Comparison of ENCODE assay signal across 11 mouse cellular contexts in the genomic region with DNA sequence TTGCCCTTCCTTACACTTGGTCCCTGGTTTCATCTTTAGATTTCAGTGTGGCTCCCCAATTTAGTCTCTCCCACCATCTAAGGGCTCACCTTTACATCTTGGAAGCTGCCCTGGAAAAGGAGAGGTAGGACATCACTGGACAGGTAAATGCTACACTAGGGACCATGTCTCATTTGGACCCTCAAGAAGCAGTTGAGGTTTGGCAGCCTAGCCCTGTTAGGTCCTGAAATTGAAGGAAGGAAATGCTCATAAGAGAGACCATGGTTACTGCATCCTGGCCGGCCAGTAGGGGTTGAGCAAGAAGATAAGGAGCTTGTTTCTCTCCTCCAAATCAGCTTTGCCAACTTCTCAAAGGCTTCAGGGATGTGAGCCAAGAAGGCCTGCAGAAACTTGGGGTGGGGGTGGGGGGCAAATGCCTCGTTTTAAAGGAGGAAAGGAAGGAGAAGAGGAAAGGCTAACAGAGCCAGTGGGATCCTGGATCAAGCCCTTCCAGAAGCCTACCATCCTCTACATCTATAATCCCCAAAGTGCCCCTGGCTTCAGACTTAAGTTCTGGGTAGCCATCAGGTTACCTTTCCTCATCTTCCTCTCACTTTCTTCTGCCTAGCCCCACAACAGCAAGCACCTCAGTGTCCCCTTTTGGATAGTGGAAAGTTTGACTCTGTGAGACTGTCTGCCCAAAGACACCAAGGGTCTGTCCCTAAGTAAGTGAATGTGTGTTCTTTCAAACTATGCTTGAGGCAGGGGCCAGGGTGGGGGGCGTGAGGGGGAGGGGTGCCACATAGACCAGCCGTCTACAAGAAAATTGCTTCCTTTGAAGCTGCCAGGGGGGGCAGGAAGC. TPM values are rescaled to one million over a fixed set of nuclear protein-coding genes. Genes with fewer than 3 reads are reported as not detected.
DNase-seq lines count a peak whose midpoint lies in the region; ATAC-seq and TF ChIP-seq lines count a peak whose summit lies in the region.
"Had no signal": no experiment of that assay in that cellular context is flagged by ENCODE, and none has a peak within 500 bp of the region (broad histone marks: within the 10 kb centered on the region; RNA-seq: fewer than 3 reads in every experiment).

No protein-coding gene starts in this region.

- peaks cover 80% of the 10 kb centered on the region for H3K27me3 ChIP-seq in liver, embryonic 12.5 days (replicated peaks)
- H3K27me3 ChIP-seq in heart, embryonic 16.5 days (ENCODE audit: control insufficient read depth, insufficient read depth, low read length) = peaks cover 6% of the 10 kb centered on the region; the same call in 1 of the 2 replicates
- no peaks in the 10 kb centered on the region for H3K27me3 ChIP-seq in neural tube, embryonic 12.5 days (replicated peaks)
- H3K27me3 ChIP-seq in cerebellum, adult 2 months (ENCODE audit: control insufficient read depth, insufficient read depth, low read length) = no peaks in the 10 kb centered on the region

- H3K36me3 ChIP-seq in liver, embryonic 12.5 days = no peaks in the 10 kb centered on the region
- H3K36me3 ChIP-seq in heart, embryonic 16.5 days (ENCODE audit: control insufficient read depth, insufficient read depth) = no peaks in the 10 kb centered on the region
- no peaks in the 10 kb centered on the region for H3K36me3 ChIP-seq in neural tube, embryonic 12.5 days

- H3K4me3 ChIP-seq in gastrocnemius, adult 2 months = peak overlapping the region; percentile 67
- H3K4me3 ChIP-seq in liver, embryonic 12.5 days = no peak overlapping the region
- no peak overlapping the region for H3K4me3 ChIP-seq in heart, embryonic 16.5 days (ENCODE audit: low read length)
- H3K4me3 ChIP-seq in neural tube, embryonic 12.5 days = no peak overlapping the region
- H3K4me3 ChIP-seq in cerebellum, adult 2 months (replicated peaks; ENCODE audit: insufficient read depth, low read depth, low read length) = no peak overlapping the region

- no peak for DNase-seq in gastrocnemius, adult 2 months
- DNase-seq in gastrocnemius, postnatal 14 days = no peak
- DNase-seq in liver = no peak
- no peak for DNase-seq in layer of hippocampus, postnatal 36 days
- no peak for DNase-seq in cerebellum, adult 2 months
- DNase-seq: cerebellum, postnatal 25 days had no signal

- peak overlapping the region; percentile 36; the same call in 1 of the 2 replicates for H3K4me2 ChIP-seq in liver, embryonic 12.5 days
- peak overlapping the region; percentile 52; the same call in 1 of the 2 replicates for H3K4me2 ChIP-seq in heart, embryonic 16.5 days (ENCODE audit: low read depth, low read length)
- peak overlapping the region; percentile 37 for H3K4me2 ChIP-seq in neural tube, embryonic 12.5 days (replicated peaks)

- no peak for TF ChIP-seq CTCF in gastrocnemius, adult 2 months (IDR thresholded peaks at IDR 0.05)
- TF ChIP-seq CTCF in cerebellum, adult 2 months (IDR thresholded peaks at IDR 0.05; ENCODE audit: borderline replicate concordance, insufficient read depth, low read depth, low read length) = no peak

- no peaks in the 10 kb centered on the region for H3K9me3 ChIP-seq in liver, embryonic 12.5 days (replicated peaks)
- no peaks in the 10 kb centered on the region for H3K9me3 ChIP-seq in heart, embryonic 16.5 days (replicated peaks; ENCODE audit: control insufficient read depth, low read length)
- H3K9me3 ChIP-seq in neural tube, embryonic 12.5 days = no peaks in the 10 kb centered on the region

- TF ChIP-seq POLR2A in cerebellum, adult 2 months (IDR thresholded peaks at IDR 0.05; ENCODE audit: borderline replicate concordance, insufficient read depth, low read length) = no peak

- intact Hi-C loops in gastrocnemius, adult 2 months (cut with DNase I) = no loop called here
- intact Hi-C loops in gastrocnemius, postnatal 14 days (cut with DNase I; ENCODE audit: low total_unique reads) = no loop called here

- WGBS in liver, embryonic 12.5 days (ENCODE audit: insufficient replicate concordance) = 17% methylated on average over 4 of the region's 4 CpGs
- WGBS in heart, embryonic 16.5 days = 12% methylated on average over 4 of the region's 4 CpGs
- WGBS in neural tube, embryonic 12.5 days = 38% methylated on average over 4 of the region's 4 CpGs
- WGBS in cerebellum, adult 2 months = 51% methylated on average over 4 of the region's 4 CpGs

- no peaks in the 10 kb centered on the region for H3K4me1 ChIP-seq in liver, embryonic 12.5 days
- no peaks in the 10 kb centered on the region for H3K4me1 ChIP-seq in heart, embryonic 16.5 days (ENCODE audit: control insufficient read depth, insufficient read depth, low read length)
- H3K4me1 ChIP-seq in neural tube, embryonic 12.5 days = no peaks in the 10 kb centered on the region
- no peaks in the 10 kb centered on the region for H3K4me1 ChIP-seq in cerebellum, adult 2 months (ENCODE audit: control insufficient read depth, insufficient read depth, low read length)

- no peak overlapping the region for H3K9ac ChIP-seq in liver, embryonic 12.5 days
- no peak overlapping the region for H3K9ac ChIP-seq in heart, embryonic 16.5 days (ENCODE audit: low read length)
- H3K9ac ChIP-seq in neural tube, embryonic 12.5 days = no peak overlapping the region
- H3K9ac ChIP-seq: liver, embryonic 14.5 days had no signal

- ATAC-seq in liver, embryonic 12.5 days = no peak
- ATAC-seq in heart, embryonic 16.5 days (replicated peaks; ENCODE audit: extremely low read depth, insufficient read depth, low FRiP score) = no peak
- no peak for ATAC-seq in neural tube, embryonic 12.5 days (ENCODE audit: low FRiP score, low read depth)

- peak overlapping the region; percentile 79 for H3K27ac ChIP-seq in gastrocnemius, adult 2 months
- no peak overlapping the region for H3K27ac ChIP-seq in liver, embryonic 12.5 days
- H3K27ac ChIP-seq in heart, embryonic 16.5 days (ENCODE audit: low read length) = peak overlapping the region; percentile 70
- H3K27ac ChIP-seq in neural tube, embryonic 12.5 days = no peak overlapping the region
- H3K27ac ChIP-seq in cerebellum, adult 2 months (ENCODE audit: insufficient read depth, low read length) = no peak overlapping the region
- H3K27ac ChIP-seq: liver, embryonic 14.5 days had no signal

RNA-seq across cellular contexts. Expression of a gene that starts 0.5 kb away (rescaled TPM):
- 10 to 100 TPM; 37.5 to 70.6 TPM for total RNA-seq in gastrocnemius, adult 2 months (2021)
- 100 to 1,000 TPM; 213 to 236 TPM for total RNA-seq in gastrocnemius, postnatal 14 days (2021)
- 13.0 and 14.8 TPM in 2 replicates for polyA plus RNA-seq in liver, embryonic 12.5 days (2016; fragmentation: Nextera tagmentation; extraction: Ambion mirVana)
- polyA plus RNA-seq in heart, embryonic 16.5 days (2015; fragmentation: Nextera tagmentation; extraction: Ambion mirVana) = 98.9 and 99.9 TPM in 2 replicates
- 21.2 and 28.6 TPM in 2 replicates for polyA plus RNA-seq in neural tube, embryonic 12.5 days (2016; fragmentation: Nextera tagmentation; extraction: Ambion mirVana)
- total RNA-seq in layer of hippocampus, postnatal 36 days (2021) = 10 to 100 TPM; 15.5 to 19.3 TPM
- polyA plus RNA-seq in cerebellum, adult 2 months (2012; rRNA removed) = 14.2 and 17.2 TPM in 2 replicates
- total RNA-seq: neutrophil, adult 5-6 weeks had no signal

RNA-seq across cellular contexts. Expression of a gene that starts 20.0 kb away (rescaled TPM):
- total RNA-seq in gastrocnemius, adult 2 months (2021) = 10 to 100 TPM; 10.1 to 12.7 TPM
- 1 to 10 TPM; 8.2 to 8.7 TPM for total RNA-seq in gastrocnemius, postnatal 14 days (2021)
- not detected in 2 replicates for polyA plus RNA-seq in liver, embryonic 12.5 days (2016; fragmentation: Nextera tagmentation; extraction: Ambion mirVana)
- 0.14 and 0.22 TPM in 2 replicates for polyA plus RNA-seq in heart, embryonic 16.5 days (2015; fragmentation: Nextera tagmentation; extraction: Ambion mirVana)
- polyA plus RNA-seq in neural tube, embryonic 12.5 days (2016; fragmentation: Nextera tagmentation; extraction: Ambion mirVana) = 1.4 and 2.2 TPM in 2 replicates
- 100 to 1,000 TPM; 151 to 152 TPM for total RNA-seq in layer of hippocampus, postnatal 36 days (2021)
- 113 and 144 TPM in 2 replicates for polyA plus RNA-seq in cerebellum, adult 2 months (2012; rRNA removed)
- total RNA-seq: neutrophil, adult 5-6 weeks had no signal
- polyA plus RNA-seq: liver, embryonic 14.5 days had no signal

RNA-seq across cellular contexts. Expression of a gene that starts 24.0 kb away (rescaled TPM):
- total RNA-seq in gastrocnemius, adult 2 months (2021) = 10 to 100 TPM in 1 of 2 experiments, 1 to 10 TPM in 1; 9.3 to 10.7 TPM
- 10 to 100 TPM; 15.7 to 20.4 TPM for total RNA-seq in gastrocnemius, postnatal 14 days (2021)
- 48.4 and 51.3 TPM in 2 replicates for polyA plus RNA-seq in liver, embryonic 12.5 days (2016; fragmentation: Nextera tagmentation; extraction: Ambion mirVana)
- polyA plus RNA-seq in heart, embryonic 16.5 days (2015; fragmentation: Nextera tagmentation; extraction: Ambion mirVana) = 40.2 and 42.3 TPM in 2 replicates
- polyA plus RNA-seq in neural tube, embryonic 12.5 days (2016; fragmentation: Nextera tagmentation; extraction: Ambion mirVana) = 62.8 and 63.3 TPM in 2 replicates
- 1 to 10 TPM; 5.8 to 8.0 TPM for total RNA-seq in layer of hippocampus, postnatal 36 days (2021)
- 18.6 and 18.7 TPM in 2 replicates for polyA plus RNA-seq in cerebellum, adult 2 months (2012; rRNA removed)

RNA-seq across cellular contexts. Expression of a gene that starts 47.7 kb away (rescaled TPM):
- total RNA-seq in gastrocnemius, adult 2 months (2021) = not detected
- total RNA-seq in gastrocnemius, postnatal 14 days (2021) = not detected
- polyA plus RNA-seq in liver, embryonic 12.5 days (2016; fragmentation: Nextera tagmentation; extraction: Ambion mirVana) = not detected in 2 replicates
- polyA plus RNA-seq in heart, embryonic 16.5 days (2015; fragmentation: Nextera tagmentation; extraction: Ambion mirVana) = not detected in 2 replicates
- not detected in 2 replicates for polyA plus RNA-seq in neural tube, embryonic 12.5 days (2016; fragmentation: Nextera tagmentation; extraction: Ambion mirVana)
- not detected for total RNA-seq in layer of hippocampus, postnatal 36 days (2021)
- 0.14 TPM in 1 of 2 replicates, not detected in the other for polyA plus RNA-seq in cerebellum, adult 2 months (2012; rRNA removed)
- total RNA-seq: neutrophil, adult 5-6 weeks had no signal
- polyA plus RNA-seq: liver, embryonic 14.5 days had no signal

Comparison
In these comparisons a context has a peak if more than half of its experiments do, and no peak if none do; other contexts are left out.
1. H3K27ac ChIP-seq: peak in gastrocnemius, adult 2 months (single experiment) and heart, embryonic 16.5 days (single experiment); none in liver, embryonic 12.5 days (single experiment), neural tube, embryonic 12.5 days (single experiment) and cerebellum, adult 2 months (single experiment).
2. RNA of a gene that starts 20.0 kb away (polyA plus RNA-seq): 113 to 144 TPM in cerebellum, adult 2 months; 1.4 to 2.2 TPM in neural tube, embryonic 12.5 days, 0.14 to 0.22 TPM in heart, embryonic 16.5 days and not detected in liver, embryonic 12.5 days; every median in the first group is over 10 times any median in the second.
3. Peak in every context shown above with its lines, with median percentiles within 50 percentile points of each other: H3K4me2 ChIP-seq.